Mouse (Mus musculus) lung, postnatal 14 days (tissue): Measurements from ENCODE around the gene Gm8082.
"Not testable (repeated sequence)": the region's sequence is repeated elsewhere in the genome, so short reads cannot be mapped to it uniquely, and the experiment has no call there.

Experiments
- DNase-seq: peaks from one replicate; pipeline ENCODE4 v3.0.0; 2021

The Gm8082 gene

GRCm38 (mm10) chr14:42993524-42993923, at the start of gene Gm8082:
TSS of gene Gm8082 (minus strand) at chr14:42993624.
- DNase-seq, result not testable (repeated sequence)

DNA sequence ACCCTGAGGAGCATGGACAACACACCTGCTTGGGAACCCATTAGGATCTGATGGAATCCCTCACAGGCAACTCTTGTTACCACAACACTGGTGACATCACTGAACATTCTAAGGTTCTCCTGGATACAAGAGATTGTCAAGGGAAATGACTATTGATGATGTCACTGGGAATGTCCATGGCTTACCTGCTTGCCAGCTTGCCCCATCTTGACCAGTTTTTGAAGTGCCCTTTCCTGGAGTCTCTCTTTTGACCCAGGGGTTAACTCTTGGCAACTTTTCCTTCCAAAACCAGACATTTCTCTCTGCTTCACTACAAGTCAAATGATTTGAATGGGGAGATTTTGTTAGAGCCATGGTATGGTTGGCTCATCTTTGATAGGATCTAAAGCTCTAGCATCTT, 22.1 kb upstream of the Gm8082 start, which contains the start of gene Gm10376:
TSS of gene Gm10376 (minus strand) at position 101 of the 400 bp plus-strand sequence.
- not testable (repeated sequence) for DNase-seq
